Mouse (Mus musculus) common myeloid progenitor, adult 5-6 weeks (primary cell): ENCODE results near the gene Zp3. TPM values are rescaled to one million over a fixed set of nuclear protein-coding genes. Genes with fewer than 3 reads are reported as not detected.

Experiments used
- ATAC-seq: replicated peaks from 2 replicates; pipeline ENCODE4 v1.8.0; 2016; ENCODE audit warnings: low read depth, mild to moderate bottlenecking, moderate TSS enrichment, inconsistent platforms; ENCODE audit not compliant: poor library complexity, severe bottlenecking
- total RNA-seq: library from RNA; stranded (forward); fragments of 200-1000, 187-1606 nt; gene quantifications from 2 replicates; pipeline ENCODE4 v1.2.3, GENCODE M21; 2017

Zp3 gene
- total RNA-seq, 1 experiment from 2014 or later = not detected

GRCm38 (mm10) chr5:135996162-135996561, 16.3 kb downstream of the Zp3 start:
- no peak for ATAC-seq

DNA sequence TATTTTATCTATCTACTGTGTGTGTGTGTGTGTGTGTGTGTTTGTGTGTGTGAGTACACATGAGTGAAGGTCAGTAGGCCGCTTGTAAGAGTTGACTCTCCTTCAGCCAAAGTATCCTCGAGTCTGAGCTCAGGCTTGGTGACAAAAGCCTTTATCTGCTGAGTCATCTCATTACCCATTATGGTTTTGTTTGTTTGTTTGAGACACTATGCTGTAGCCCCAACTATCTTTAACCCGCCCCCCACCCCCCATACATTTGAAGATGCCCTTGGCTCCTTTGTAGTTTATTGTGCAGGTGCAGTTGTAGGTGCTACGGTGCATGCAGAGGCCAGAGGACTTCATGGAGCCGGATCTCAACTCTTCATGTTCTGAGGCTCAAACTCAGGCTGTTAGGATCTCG, 21.3 kb downstream of the Zp3 start:
- ATAC-seq = no peak

DNA sequence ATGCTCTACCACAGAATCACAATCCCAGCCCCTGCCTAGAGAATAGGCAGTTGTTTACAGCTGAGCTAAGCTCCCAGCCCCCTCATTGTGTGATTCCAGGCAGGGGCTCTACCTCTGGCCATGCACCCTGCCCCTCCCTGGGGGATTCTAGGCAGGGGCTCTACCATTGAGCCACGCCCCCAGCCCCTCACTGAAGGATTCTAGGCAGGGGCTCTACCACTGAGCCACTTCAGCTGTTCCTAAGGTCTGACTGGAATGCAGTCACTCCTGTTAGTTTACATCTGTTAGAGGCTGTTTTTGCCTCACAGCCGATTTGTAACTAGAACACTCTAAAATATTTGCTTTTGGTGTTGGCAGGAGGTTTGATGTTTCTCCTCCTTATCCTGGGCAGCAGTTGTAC, 22.4 kb downstream of the Zp3 start:
- ATAC-seq = no peak

DNA sequence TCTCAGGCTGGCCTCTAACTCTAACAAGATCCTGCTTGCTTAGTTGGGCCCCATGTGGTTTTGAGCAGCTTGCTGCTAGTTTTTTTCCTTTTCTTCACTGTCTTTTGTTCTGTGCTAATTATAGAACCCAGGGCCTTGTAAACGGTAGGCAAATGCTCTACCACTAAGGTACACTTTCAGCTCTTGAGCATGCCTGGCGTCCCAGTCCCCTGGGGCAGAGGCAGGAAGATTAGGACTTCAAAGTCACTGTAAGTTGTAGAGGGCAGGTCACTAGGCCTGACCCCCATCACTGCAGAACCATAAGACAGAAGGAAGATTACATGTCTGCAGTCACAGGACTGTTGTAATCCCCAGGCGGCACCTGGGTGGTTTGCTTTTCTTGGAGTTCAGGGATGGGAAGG, 22.9 kb downstream of the Zp3 start:
- ATAC-seq = no peak

- ATAC-seq = no peak
Observed at GRCm38 (mm10) chr5:136004537-136004936, 24.6 kb downstream of the Zp3 start.

- 0 out of 2 replicates have a peak, but pooled peaks have one; percentile 39 for ATAC-seq
Observed at GRCm38 (mm10) chr5:136007745-136008144, 27.8 kb downstream of the Zp3 start.

DNA sequence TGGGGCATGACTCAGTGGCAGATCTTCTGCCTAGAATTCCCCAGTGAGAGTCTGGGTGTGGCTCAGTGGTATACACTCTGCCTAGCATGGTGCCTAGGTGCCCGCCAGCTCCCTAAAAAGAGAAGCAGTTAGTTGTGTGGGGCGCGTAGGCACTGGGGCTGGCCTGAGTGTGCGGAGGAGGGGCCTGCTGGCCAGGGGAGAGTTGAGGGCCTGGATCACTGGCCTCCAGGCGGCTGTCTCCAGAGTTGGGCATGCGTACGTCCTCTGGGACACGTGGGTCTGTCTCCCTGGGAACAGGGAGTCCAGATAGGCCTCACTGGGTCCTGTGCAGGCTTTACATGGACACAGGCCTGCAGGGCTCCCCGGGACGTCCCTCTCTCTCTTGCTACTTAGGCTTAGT, 35.0 kb downstream of the Zp3 start:
- no peak for ATAC-seq

DNA sequence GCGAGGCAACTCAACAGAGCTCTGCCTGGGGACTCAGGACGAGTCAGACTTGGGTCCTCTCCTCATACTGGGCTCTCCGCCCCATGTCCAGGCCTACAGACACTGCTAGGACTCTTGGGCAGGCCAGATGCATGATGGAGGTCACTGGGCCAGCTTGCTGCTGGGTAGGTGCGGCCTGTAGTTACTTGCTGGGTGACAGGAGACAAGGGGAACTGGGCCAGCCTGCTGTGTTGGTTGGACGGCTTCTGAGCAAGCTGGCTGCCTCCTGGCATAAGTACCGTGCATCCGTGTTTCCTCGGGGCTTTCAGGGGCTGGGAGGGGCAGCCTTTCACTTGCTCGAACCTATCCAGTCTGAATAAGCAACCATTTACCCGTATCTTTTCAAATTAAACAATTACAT, 35.7 kb downstream of the Zp3 start:
- ATAC-seq = no peak

- ATAC-seq = no peak
Observed at GRCm38 (mm10) chr5:136016014-136016876, 36.3 kb downstream of the Zp3 start.

- ATAC-seq = no peak
Observed at GRCm38 (mm10) chr5:136017262-136017661, 37.4 kb downstream of the Zp3 start.

- ATAC-seq = no peak
Observed at GRCm38 (mm10) chr5:136018726-136019125, 38.8 kb downstream of the Zp3 start.

DNA sequence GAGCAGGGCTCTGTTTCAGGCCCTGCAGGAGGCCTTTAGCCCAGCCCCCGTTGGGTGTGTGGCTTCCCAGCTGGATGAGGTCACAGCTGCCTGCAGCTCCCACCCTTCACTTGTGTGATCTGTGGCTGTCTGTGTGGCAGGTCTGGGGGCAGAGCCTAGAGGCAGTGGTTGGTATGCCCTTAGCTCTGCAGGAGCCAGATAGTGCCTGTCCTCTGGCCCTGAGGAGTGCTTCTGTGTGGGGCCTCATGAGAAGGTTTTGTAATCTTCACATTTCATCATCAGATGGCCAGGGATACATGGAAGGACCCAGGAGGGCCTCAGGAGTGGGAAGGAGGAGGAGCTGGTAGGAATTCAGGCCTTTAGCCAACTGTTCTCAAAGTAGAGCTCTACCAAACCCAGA, 40.0 kb downstream of the Zp3 start:
- peak; percentile 42; the same call in 1 of the 2 replicates for ATAC-seq

DNA sequence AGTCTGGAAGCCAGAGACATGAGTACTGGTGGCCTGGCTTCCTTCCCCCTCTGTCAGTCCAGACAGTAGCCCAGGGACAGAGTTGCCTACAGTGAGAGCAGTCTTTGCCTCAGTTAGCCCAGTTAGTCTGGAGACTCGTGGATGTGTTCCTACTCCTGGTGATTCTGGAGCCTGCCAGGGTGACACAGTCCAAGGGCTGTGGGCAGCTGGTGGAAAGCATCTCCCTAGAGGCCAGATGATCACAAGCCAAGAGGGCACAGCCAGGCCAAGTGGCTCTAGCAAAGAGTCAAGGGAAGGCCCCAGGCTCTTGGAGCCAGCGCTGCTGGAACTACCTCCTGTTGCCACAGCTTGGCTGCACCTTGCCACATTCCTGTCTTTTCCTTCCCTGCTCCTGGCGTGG, 45.8 kb downstream of the Zp3 start:
- no peak for ATAC-seq

- no peak for ATAC-seq
Observed at GRCm38 (mm10) chr5:136026859-136027258, 47.0 kb downstream of the Zp3 start.

GRCm38 (mm10) chr5:136027612-136028311, 47.9 kb downstream of the Zp3 start:
- ATAC-seq = no peak

DNA sequence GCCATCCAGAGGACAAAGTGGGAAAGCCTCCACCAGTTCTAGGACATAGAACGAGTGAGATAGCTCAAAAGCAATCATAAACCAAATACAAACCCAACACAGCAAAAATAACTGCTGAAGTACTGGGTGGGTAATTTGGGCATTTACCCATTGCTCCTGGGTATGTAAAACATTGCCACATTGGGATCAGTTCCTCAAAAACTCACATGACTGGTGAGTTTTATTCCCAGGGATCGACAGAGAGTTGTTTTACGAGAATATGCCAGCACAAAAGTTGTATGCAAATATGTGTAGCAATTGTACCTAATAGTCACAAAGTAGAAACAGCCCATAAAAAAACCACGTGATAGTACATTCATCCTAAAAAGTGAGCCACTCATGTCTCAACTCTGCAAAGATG, 55.0 kb downstream of the Zp3 start:
- ATAC-seq = no peak

DNA sequence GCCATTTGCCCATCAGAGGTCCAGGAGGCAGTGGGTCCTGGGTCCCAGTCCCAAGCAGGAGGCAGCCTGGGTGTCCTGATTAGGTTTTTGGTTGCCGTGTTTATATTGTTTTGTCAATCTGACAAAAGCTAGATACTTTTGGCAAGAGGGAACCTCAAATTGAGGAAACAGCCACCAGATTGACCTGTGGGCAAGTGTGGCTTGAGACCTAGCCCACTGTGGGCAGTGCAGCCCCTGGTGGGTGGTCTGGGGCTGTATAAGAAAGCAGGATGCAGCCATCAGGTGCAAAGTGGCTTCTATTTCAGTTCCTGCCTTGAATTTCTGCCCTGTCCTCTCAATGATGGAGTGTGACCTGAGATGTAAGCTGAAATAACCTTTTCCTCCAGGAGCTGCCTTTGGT, 55.4 kb downstream of the Zp3 start:
- no peak for ATAC-seq

DNA sequence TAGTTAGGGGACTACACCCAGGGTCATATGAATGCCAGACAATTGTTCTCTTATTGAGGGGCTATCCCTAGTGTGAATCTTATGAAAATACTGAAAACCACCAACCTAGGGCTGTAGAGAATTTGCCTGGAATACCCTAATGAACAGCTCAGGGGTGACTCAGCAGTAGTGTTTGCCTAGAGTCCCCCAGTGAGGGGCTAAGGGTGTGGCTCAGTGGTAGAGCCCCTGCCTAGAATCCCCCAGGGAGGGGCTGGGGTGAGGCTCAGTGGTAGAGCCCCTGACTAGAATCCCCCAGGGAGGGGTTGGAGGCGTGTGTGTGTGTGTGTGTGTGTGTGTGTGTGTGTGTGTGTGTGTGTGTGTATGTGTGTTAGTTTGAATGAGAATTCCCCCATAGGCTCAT, 56.8 kb downstream of the Zp3 start:
- no peak for ATAC-seq
